Mouse (Mus musculus) G1E (cell line): ENCODE measurements at regions not wholly inside any gene's neighbourhood (a gene's known extent, or its start where the extent isn't known, plus 50 kb on each side); places are given as distances from the start of the nearest gene placed in this dataset.

Experiments
- CTCF ChIP-seq: IDR thresholded peaks from 2 replicates; pipeline ENCODE4 v1.5.1; 2012; ENCODE audit warnings: low read depth, low read length, inconsistent platforms, mixed read lengths
- GATA1 ChIP-seq: IDR thresholded peaks from 2 replicates; pipeline ENCODE4 v1.6.1; 2012; ENCODE audit warnings: borderline replicate concordance, low read length, inconsistent platforms, mixed read lengths
- GATA2 ChIP-seq: IDR thresholded peaks from 2 replicates; pipeline ENCODE4 v1.6.1; 2012; ENCODE audit warnings: low read depth, low read length, inconsistent platforms, borderline replicate concordance
- POLR2AphosphoS5 ChIP-seq: IDR thresholded peaks from 2 replicates; pipeline ENCODE4 v1.6.1; 2012; ENCODE audit warnings: low read depth, low read length, inconsistent platforms; ENCODE audit not compliant: insufficient replicate concordance
- TAL1 ChIP-seq: conservative IDR thresholded peaks from 2 replicates; pipeline ENCODE4 v1.6.1; 2012; ENCODE audit warnings: low read depth, low read length, inconsistent platforms, mixed read lengths

DNA sequence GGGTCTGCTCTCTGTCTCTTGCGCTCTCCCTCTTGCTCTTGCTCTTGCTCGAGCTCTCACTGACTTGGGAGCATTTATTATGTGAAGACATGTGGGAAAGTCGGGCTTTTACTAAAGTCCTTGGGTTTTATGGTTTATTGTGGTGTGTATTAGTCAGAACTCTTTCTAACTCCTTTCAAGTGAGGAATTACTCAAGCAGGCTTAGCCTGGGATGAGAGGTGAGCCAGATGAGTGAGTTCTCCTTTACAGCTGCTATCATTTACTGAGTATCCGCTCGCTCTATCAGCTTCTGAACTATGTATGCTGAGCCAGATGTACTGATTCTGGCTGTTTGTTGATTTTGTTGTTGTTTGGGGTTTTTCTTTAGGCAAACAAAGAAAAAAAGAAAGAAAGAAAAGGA, 190.4 kb upstream of the Zfp637 start:
- no peak for TF ChIP-seq CTCF
- no peak for TF ChIP-seq GATA1
- no peak for TF ChIP-seq TAL1
- TF ChIP-seq POLR2AphosphoS5, result no peak
- no peak for TF ChIP-seq GATA2
